Mouse (Mus musculus): Measurements from ENCODE around the gene Zfp809.

DNA sequence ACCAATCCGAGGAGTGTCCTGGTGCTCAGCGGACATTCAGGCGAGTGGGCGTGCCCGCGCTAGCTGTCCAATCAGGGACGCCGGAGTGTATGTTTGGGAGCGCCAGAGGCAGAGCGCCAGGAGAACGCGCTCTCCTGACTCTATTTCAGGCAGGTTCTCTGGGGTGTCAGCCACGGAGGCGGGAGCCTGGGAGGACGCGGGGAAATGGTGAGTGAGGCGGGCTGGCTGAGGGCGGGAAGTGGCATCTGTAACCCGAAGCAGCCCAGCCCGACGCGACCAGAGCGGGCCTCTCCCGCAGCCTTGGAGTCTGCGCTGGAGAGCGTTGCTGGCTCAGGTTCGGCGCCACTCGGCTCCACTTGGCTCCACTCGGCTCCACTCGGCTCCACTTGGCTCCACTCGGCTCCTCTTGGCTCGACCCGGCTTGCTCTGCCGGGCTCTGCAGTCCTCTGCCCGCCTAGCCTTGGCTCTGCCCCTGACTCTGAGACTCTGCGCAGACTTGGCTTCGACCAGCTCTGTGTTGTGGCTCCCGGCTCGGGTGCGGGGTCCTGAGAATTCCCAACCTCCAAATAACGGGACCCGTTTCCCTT is 37.4 kb upstream of the Zfp809 start, which contains the start of gene Zfp872:
- TF ChIP-seq HCFC1 (IDR thresholded peaks at IDR 0.05; ENCODE audit: borderline replicate concordance, insufficient read depth, low read length) (no peak), MAFK (IDR thresholded peaks at IDR 0.05; ENCODE audit: insufficient read depth, low read depth, low read length) (no peak), CHD2 (IDR thresholded peaks at IDR 0.05; ENCODE audit: low read depth, low read length) (no peak)
